Mouse (Mus musculus): ENCODE results near the gene Aurkc. TPM values are rescaled to one million over a fixed set of nuclear protein-coding genes. Genes with fewer than 3 reads are reported as not detected.
"Not testable (repeated sequence)": the region's sequence is repeated elsewhere in the genome, so short reads cannot be mapped to it uniquely, and the experiment has no call there.

Gene Aurkc
- polyA plus RNA-seq (2016; fragmentation: Nextera tagmentation; extraction: Ambion mirVana), result not detected in 2 replicates

DNA sequence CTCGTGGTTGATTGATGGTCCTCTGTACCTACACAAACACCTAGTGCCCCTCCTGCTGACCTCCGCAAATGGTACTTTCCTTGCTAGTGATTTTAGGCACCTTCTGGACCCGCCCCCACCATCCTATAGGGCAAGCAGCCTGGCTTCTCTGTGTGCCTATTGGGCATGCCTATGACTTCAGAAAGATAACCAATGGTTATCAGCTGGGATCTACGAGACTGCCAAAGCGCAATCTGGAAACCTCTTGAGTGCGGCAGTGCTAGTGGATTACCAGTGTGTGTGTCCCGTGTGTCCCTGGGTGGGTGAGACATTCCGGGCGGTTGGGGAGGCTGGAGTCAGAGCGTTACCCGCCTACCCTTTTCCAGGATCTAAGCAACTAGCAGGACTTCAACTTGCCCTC, at the start of gene Aurkc:
Aurkc (plus strand) TSS at position 50 of the 400 bp plus-strand sequence.
- WGBS, result 90% methylated on average over 11 of the region's 11 CpGs
- DNase-seq (ENCODE audit: extremely low spot score, low spot score); H3K27me3 ChIP-seq (ENCODE audit: poor library complexity, severe bottlenecking): not testable (repeated sequence)

GRCm38 (mm10) chr7:6948061-6948460, 47.0 kb upstream of the Aurkc start:
- not testable (repeated sequence) for H3K9me3 ChIP-seq; H3K36me3 ChIP-seq (replicated peaks); H3K27ac ChIP-seq; H3K27me3 ChIP-seq (ENCODE audit: poor library complexity, severe bottlenecking); H3K4me1 ChIP-seq; H3K4me3 ChIP-seq; DNase-seq (ENCODE audit: extremely low spot score, low spot score)
- 95% methylated on average over 20 of the region's 20 CpGs for WGBS

More for the DNA sequence above, at the start of gene Aurkc:
- not testable (repeated sequence) for H3K4me1 ChIP-seq; H3K36me3 ChIP-seq (replicated peaks); H3K4me3 ChIP-seq; H3K27ac ChIP-seq
- peaks cover 10% of the 10 kb centered on the region; the same call in 1 of the 2 replicates for H3K9me3 ChIP-seq

DNA sequence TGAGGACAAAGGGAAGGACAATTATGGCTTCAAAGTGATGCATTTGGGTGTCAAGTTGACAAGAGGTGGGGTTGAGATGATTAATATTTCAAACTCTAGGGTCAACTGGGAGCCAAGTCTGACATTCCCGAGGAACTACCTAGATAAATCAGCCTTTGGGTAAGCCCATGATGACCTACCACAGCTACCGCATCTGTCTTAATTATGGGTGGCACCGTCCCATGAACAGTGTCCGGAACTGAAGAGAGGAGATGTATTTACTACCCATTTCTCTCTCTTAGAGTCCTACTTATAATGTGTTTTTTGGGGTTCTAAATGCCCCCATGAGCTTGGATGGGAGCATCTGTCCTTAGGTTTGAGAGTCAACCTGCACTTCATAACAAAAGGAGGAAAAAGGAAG, 38.5 kb upstream of the Aurkc start:
- no peaks in the 10 kb centered on the region for H3K4me1 ChIP-seq
- DNase-seq (ENCODE audit: extremely low spot score, low spot score), result no peak
- no peak overlapping the region for H3K4me3 ChIP-seq
- 92% methylated on average over 4 of the region's 4 CpGs for WGBS
- H3K36me3 ChIP-seq (replicated peaks), result no peaks in the 10 kb centered on the region
- H3K27me3 ChIP-seq (ENCODE audit: poor library complexity, severe bottlenecking), result no peaks in the 10 kb centered on the region
- peaks cover 14% of the 10 kb centered on the region; the same call in 1 of the 2 replicates for H3K9me3 ChIP-seq
- no peak overlapping the region for H3K27ac ChIP-seq

- no peaks in the 10 kb centered on the region for H3K4me1 ChIP-seq
- WGBS, result 85% methylated on average over 1 of the region's 1 CpGs
- H3K27ac ChIP-seq, result no peak overlapping the region
- 0 out of 2 replicates have a peak, but pooled peaks cover 16% of the 10 kb centered on the region for H3K9me3 ChIP-seq
- no peaks in the 10 kb centered on the region for H3K36me3 ChIP-seq (replicated peaks)
- H3K27me3 ChIP-seq (ENCODE audit: poor library complexity, severe bottlenecking), result no peaks in the 10 kb centered on the region
- DNase-seq (ENCODE audit: extremely low spot score, low spot score), result no peak
- H3K4me3 ChIP-seq, result no peak overlapping the region
Observed at GRCm38 (mm10) chr7:6958574-6958973, 36.5 kb upstream of the Aurkc start.

- Histone ChIP-seq H3K27me3 (ENCODE audit: poor library complexity, severe bottlenecking) (no peaks in the 10 kb centered on the region), H3K4me3 (no peak overlapping the region), H3K9me3 (peaks cover 34% of the 10 kb centered on the region), H3K4me1 (no peaks in the 10 kb centered on the region), H3K27ac (no peak overlapping the region), H3K36me3 (replicated peaks) (no peaks in the 10 kb centered on the region)
- no peak for DNase-seq (ENCODE audit: extremely low spot score, low spot score)
- 76% methylated on average over 1 of the region's 1 CpGs for WGBS
Observed at GRCm38 (mm10) chr7:6973566-6973965, 21.5 kb upstream of the Aurkc start.

DNA sequence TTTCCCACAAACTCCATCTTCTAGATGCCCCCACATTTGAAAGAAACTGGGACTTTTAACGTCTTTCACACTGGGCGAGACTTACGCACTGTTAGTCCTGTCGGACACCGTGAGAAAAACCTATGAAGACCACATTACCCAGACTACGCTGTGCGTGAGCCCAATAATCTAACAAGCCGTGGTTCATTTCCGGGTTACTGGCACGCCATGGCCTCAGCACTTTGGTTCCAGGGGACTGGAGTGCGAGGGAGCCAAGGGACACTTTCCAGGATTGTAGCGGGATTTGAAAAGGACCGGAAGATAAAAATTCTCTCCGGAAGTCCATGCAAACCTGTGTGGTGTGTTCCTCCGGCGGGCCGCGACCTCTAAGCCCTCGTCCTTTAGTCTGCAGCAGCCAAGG, 18.2 kb upstream of the Aurkc start:
- Histone ChIP-seq H3K27ac (no peak overlapping the region), H3K27me3 (ENCODE audit: poor library complexity, severe bottlenecking) (no peaks in the 10 kb centered on the region), H3K4me3 (no peak overlapping the region), H3K4me1 (no peaks in the 10 kb centered on the region), H3K9me3 (peaks cover 38% of the 10 kb centered on the region), H3K36me3 (replicated peaks) (no peaks in the 10 kb centered on the region)
- DNase-seq (ENCODE audit: extremely low spot score, low spot score), result no peak
- WGBS, result 93% methylated on average over 19 of the region's 19 CpGs

- peaks cover 13% of the 10 kb centered on the region; the same call in 1 of the 2 replicates for H3K9me3 ChIP-seq
- not testable (repeated sequence) for H3K4me3 ChIP-seq; H3K4me1 ChIP-seq; DNase-seq (ENCODE audit: extremely low spot score, low spot score); H3K27ac ChIP-seq; H3K36me3 ChIP-seq (replicated peaks); H3K27me3 ChIP-seq (ENCODE audit: poor library complexity, severe bottlenecking)
- WGBS, result 68% methylated on average over 3 of the region's 3 CpGs
Observed at GRCm38 (mm10) chr7:6998914-6999313, 3.8 kb downstream of the Aurkc start.

DNA sequence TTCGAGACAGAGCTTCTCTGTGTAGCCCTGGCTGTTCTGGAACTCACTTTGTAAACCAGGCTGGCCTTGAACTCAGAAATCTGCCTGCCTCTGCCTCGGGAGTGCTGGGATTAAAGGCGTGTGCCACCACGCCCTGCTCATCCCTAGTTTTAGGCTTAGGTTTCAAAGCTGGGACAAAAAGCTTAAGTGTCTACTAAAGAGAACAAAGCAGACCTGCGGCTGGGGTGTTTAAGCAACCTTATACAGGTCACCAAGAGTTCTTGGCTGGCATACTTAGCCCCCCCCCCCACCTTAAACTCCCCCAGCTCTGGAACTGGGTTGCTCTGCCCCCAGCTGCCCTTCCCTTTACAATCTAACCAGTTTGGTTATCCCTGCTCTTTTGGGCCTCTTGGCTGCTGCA, 10.3 kb downstream of the Aurkc start:
- 78% methylated on average over 5 of the region's 5 CpGs for WGBS
- not testable (repeated sequence) for DNase-seq (ENCODE audit: extremely low spot score, low spot score); H3K27me3 ChIP-seq (ENCODE audit: poor library complexity, severe bottlenecking)

GRCm38 (mm10) chr7:7027445-7027844, 32.3 kb downstream of the Aurkc start:
- Histone ChIP-seq H3K27ac (no peak overlapping the region), H3K9me3 (peaks cover 44% of the 10 kb centered on the region), H3K4me3 (no peak overlapping the region), H3K36me3 (replicated peaks) (no peaks in the 10 kb centered on the region), H3K27me3 (ENCODE audit: poor library complexity, severe bottlenecking) (no peaks in the 10 kb centered on the region), H3K4me1 (no peaks in the 10 kb centered on the region)
- DNase-seq (ENCODE audit: extremely low spot score, low spot score), result no peak

More for the DNA sequence above, 10.3 kb downstream of the Aurkc start:
- not testable (repeated sequence) for H3K27ac ChIP-seq; H3K36me3 ChIP-seq (replicated peaks); H3K4me3 ChIP-seq; H3K4me1 ChIP-seq
- peaks cover 11% of the 10 kb centered on the region; the same call in 1 of the 2 replicates for H3K9me3 ChIP-seq

DNA sequence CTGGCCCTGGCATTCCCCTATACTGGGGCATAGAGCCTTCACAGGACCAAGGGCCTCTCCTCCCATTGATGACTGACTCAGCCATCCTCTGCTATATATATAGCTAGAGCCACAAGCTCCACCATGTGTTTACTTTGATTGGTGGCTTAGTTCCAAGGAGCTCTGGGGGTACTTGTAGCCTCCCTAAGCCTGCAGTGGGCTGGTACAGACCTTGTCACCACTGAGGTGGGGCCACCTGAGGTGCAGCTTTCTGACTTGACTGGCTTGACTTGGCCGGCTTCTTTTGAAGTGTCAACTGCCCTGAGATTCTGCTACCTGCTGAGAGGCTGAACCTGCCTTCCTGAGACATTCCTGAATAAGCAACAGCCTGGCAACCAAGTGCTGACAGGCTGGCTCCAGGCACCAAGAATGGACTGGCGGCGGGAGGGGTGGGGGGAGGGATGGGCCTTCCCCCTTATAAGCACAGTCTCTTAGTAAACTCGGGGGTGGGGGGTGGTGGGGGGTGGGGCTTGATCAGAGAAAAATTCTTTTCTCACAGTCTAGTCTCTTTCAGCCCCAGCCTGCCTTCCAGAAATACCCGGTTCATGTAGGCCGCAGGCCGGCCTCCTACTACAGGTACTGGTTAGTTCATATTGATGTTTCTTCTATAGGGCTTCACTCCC, 54.7 kb downstream of the Aurkc start:
- DNase-seq (ENCODE audit: extremely low spot score, low spot score); H3K27ac ChIP-seq; H3K4me3 ChIP-seq; H3K36me3 ChIP-seq (replicated peaks); H3K4me1 ChIP-seq; H3K27me3 ChIP-seq (ENCODE audit: poor library complexity, severe bottlenecking): not testable (repeated sequence)
- WGBS, result 53% methylated on average over 7 of the region's 7 CpGs
- H3K9me3 ChIP-seq, result peaks cover 27% of the 10 kb centered on the region

Other genes with a start within 250 kb of the Aurkc start
- 13.8 and 14.4 TPM in 2 replicates for gene Zfp954, start 126.2 kb downstream of the Aurkc start, polyA plus RNA-seq (2016; fragmentation: Nextera tagmentation; extraction: Ambion mirVana)
- gene Zfp773, start 141.5 kb downstream of the Aurkc start, polyA plus RNA-seq (2016; fragmentation: Nextera tagmentation; extraction: Ambion mirVana), result 4.4 and 5.4 TPM in 2 replicates
- gene Zfp418, start 176.0 kb downstream of the Aurkc start, polyA plus RNA-seq (2016; fragmentation: Nextera tagmentation; extraction: Ambion mirVana), result 2.4 and 2.6 TPM in 2 replicates
- 9.0 and 9.4 TPM in 2 replicates for gene Zfp772, start 214.7 kb downstream of the Aurkc start, polyA plus RNA-seq (2016; fragmentation: Nextera tagmentation; extraction: Ambion mirVana)